ENCODE assay signal across 8 mouse cellular contexts in the genomic region with DNA sequence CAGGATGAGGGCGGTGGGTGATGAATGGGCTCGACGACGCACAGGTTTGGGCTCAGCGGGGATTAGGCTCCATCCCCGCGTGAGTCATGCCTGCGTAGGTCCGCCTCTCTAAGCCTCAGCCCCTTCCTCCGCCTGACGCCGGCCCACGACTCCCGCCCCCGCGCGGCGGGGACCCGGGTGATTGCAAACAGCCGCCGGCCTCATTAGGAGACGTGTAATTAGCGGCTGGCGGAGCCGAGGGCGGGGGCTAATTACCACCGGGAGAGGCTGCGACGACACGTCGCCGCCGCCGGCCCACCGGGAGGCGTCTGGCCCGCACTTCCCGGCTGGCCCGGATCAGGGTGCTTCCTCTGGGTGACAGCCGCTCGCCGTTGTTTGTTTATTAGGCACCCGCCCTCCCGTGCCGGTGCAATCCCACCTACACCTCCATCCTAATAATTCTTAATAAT. TPM values are rescaled to one million over a fixed set of nuclear protein-coding genes. Genes with fewer than 3 reads are reported as not detected.
A peak's percentile ranks its signal among the peaks of the same experiment; 100 is the strongest.
DNase-seq lines count a peak whose midpoint lies in the region; ATAC-seq lines count a peak whose summit lies in the region.

No protein-coding gene starts in this region.

- WGBS in neural tube, embryonic 11.5 days = under 1% methylated on average over 44 of the region's 45 CpGs
- WGBS in intestine, embryonic 14.5 days = under 1% methylated on average over 44 of the region's 45 CpGs

- intact Hi-C loops in gastrocnemius, postnatal 36 days (cut with DNase I) = loop anchor here (1.0 to 10.0 kb wide), 4 partner anchors 37 to 261 kb away; a partner anchor contains a TSS
- intact Hi-C loops in left cerebral cortex, postnatal 14 days (cut with DNase I) = loop anchor here (5.0 kb wide), 1 partner anchor 108 kb away; no protein-coding TSS in a partner anchor

- no peaks in the 10 kb centered on the region for H3K9me3 ChIP-seq in neural tube, embryonic 11.5 days (ENCODE audit: control insufficient read depth, low read length)
- H3K9me3 ChIP-seq in intestine, embryonic 14.5 days (ENCODE audit: control insufficient read depth, low read length) = no peaks in the 10 kb centered on the region

- ATAC-seq in neural tube, embryonic 11.5 days (ENCODE audit: insufficient read depth, low FRiP score, low TSS enrichment) = no peak
- peak; percentile 43 for ATAC-seq in intestine, embryonic 14.5 days (replicated peaks; ENCODE audit: low FRiP score, low TSS enrichment, low read depth)
- peak; percentile 31 for ATAC-seq in megakaryocyte, adult 5-6 weeks (ENCODE audit: poor library complexity, severe bottlenecking)

- H3K27ac ChIP-seq in neural tube, embryonic 11.5 days (ENCODE audit: low read depth, low read length) = no peak overlapping the region
- H3K27ac ChIP-seq in intestine, embryonic 14.5 days (ENCODE audit: low read depth) = no peak overlapping the region

- H3K9ac ChIP-seq in neural tube, embryonic 11.5 days (ENCODE audit: low read length) = peak overlapping the region; percentile 63
- peak overlapping the region; percentile 34 for H3K9ac ChIP-seq in intestine, embryonic 14.5 days (ENCODE audit: low read length)

- DNase-seq in neural tube, embryonic 11.5 days (ENCODE audit: low spot score) = peak; percentile 59
- no peak for DNase-seq in neural tube, embryonic 10.5 days (ENCODE audit: extremely low spot score, low spot score)
- peak; percentile 50 for DNase-seq in embryo, embryonic 9.5 days (ENCODE audit: extremely low spot score)
- DNase-seq in gastrocnemius, postnatal 36 days = peak; percentile 62 to 65
- DNase-seq in intestine, embryonic 14.5 days (ENCODE audit: low spot score) = no peak
- DNase-seq in left cerebral cortex, postnatal 14 days (ENCODE audit: low spot score in 2 of 2) = peak; percentile 74 to 76
- peak; percentile 68 for DNase-seq in right cerebral cortex, postnatal 14 days

- H3K4me1 ChIP-seq in neural tube, embryonic 11.5 days (ENCODE audit: control insufficient read depth, insufficient read depth, low read length) = peaks cover 11% of the 10 kb centered on the region
- H3K4me1 ChIP-seq in intestine, embryonic 14.5 days (replicated peaks; ENCODE audit: control insufficient read depth, insufficient read depth, low read length) = peaks cover 9% of the 10 kb centered on the region

- peak overlapping the region; percentile 77 for H3K4me2 ChIP-seq in neural tube, embryonic 11.5 days (ENCODE audit: low read depth)
- H3K4me2 ChIP-seq in intestine, embryonic 14.5 days (ENCODE audit: low read length) = peak overlapping the region; percentile 70

- H3K36me3 ChIP-seq in neural tube, embryonic 11.5 days (ENCODE audit: control insufficient read depth, insufficient read depth, low read length) = peaks cover 1% of the 10 kb centered on the region; the same call in 1 of the 2 replicates
- peaks cover 7% of the 10 kb centered on the region for H3K36me3 ChIP-seq in intestine, embryonic 14.5 days (ENCODE audit: control insufficient read depth, insufficient read depth, low read length)

- peak overlapping the region; percentile 45 for H3K4me3 ChIP-seq in neural tube, embryonic 11.5 days (ENCODE audit: low read depth, low read length)
- peak overlapping the region; percentile 56 for H3K4me3 ChIP-seq in intestine, embryonic 14.5 days (ENCODE audit: low read depth, low read length)

- peaks cover 8% of the 10 kb centered on the region for H3K27me3 ChIP-seq in neural tube, embryonic 11.5 days (ENCODE audit: control insufficient read depth, insufficient read depth, low read length)
- H3K27me3 ChIP-seq in intestine, embryonic 14.5 days (replicated peaks; ENCODE audit: control insufficient read depth, insufficient read depth, low read length) = peaks cover 15% of the 10 kb centered on the region

RNA-seq across cellular contexts. Expression of a gene that starts 0.3 kb away (rescaled TPM):
- 121 and 122 TPM in 2 replicates for polyA plus RNA-seq in neural tube, embryonic 11.5 days (2014; fragmentation: Nextera tagmentation; extraction: Ambion mirVana)
- 10 to 100 TPM; 27.9 to 28.2 TPM for total RNA-seq in gastrocnemius, postnatal 36 days (2021)
- polyA plus RNA-seq in intestine, embryonic 14.5 days (2014; fragmentation: Nextera tagmentation; extraction: Ambion mirVana) = 134 and 140 TPM in 2 replicates
- total RNA-seq in left cerebral cortex, postnatal 14 days (2021) = 10 to 100 TPM; 59.5 to 75.8 TPM
- 61.7 and 74.6 TPM in 2 replicates for total RNA-seq in megakaryocyte, adult 5-6 weeks (2015)
- 30.9 and 81.2 TPM in 2 replicates for total RNA-seq in megakaryocyte, adult 5-6 weeks (2017)

RNA-seq across cellular contexts. Expression of a gene that starts 37.4 kb away (rescaled TPM):
- polyA plus RNA-seq in neural tube, embryonic 11.5 days (2014; fragmentation: Nextera tagmentation; extraction: Ambion mirVana) = 106 and 119 TPM in 2 replicates
- total RNA-seq in gastrocnemius, postnatal 36 days (2021) = 100 to 1,000 TPM; 243 to 279 TPM
- 67.5 and 69.6 TPM in 2 replicates for polyA plus RNA-seq in intestine, embryonic 14.5 days (2014; fragmentation: Nextera tagmentation; extraction: Ambion mirVana)
- total RNA-seq in left cerebral cortex, postnatal 14 days (2021) = 100 to 1,000 TPM; 244 to 283 TPM
- 50.9 and 55.4 TPM in 2 replicates for total RNA-seq in megakaryocyte, adult 5-6 weeks (2015)
- total RNA-seq in megakaryocyte, adult 5-6 weeks (2017) = 55.9 and 78.3 TPM in 2 replicates

RNA-seq across cellular contexts. Expression of a gene that starts 41.2 kb away (rescaled TPM):
- 11.4 and 12.3 TPM in 2 replicates for polyA plus RNA-seq in neural tube, embryonic 11.5 days (2014; fragmentation: Nextera tagmentation; extraction: Ambion mirVana)
- total RNA-seq in gastrocnemius, postnatal 36 days (2021) = 1 to 10 TPM; 1.3 to 1.4 TPM
- polyA plus RNA-seq in intestine, embryonic 14.5 days (2014; fragmentation: Nextera tagmentation; extraction: Ambion mirVana) = 1.2 and 1.3 TPM in 2 replicates
- total RNA-seq in left cerebral cortex, postnatal 14 days (2021) = 100 to 1,000 TPM; 179 to 209 TPM
- total RNA-seq in megakaryocyte, adult 5-6 weeks (2015) = not detected in 2 replicates
- not detected in 2 replicates for total RNA-seq in megakaryocyte, adult 5-6 weeks (2017)

RNA-seq across cellular contexts. Expression of a gene that starts 44.1 kb away (rescaled TPM):
- 58.5 and 61.0 TPM in 2 replicates for polyA plus RNA-seq in neural tube, embryonic 11.5 days (2014; fragmentation: Nextera tagmentation; extraction: Ambion mirVana)
- total RNA-seq in gastrocnemius, postnatal 36 days (2021) = 10 to 100 TPM; 86.7 to 87.0 TPM
- 54.4 and 57.6 TPM in 2 replicates for polyA plus RNA-seq in intestine, embryonic 14.5 days (2014; fragmentation: Nextera tagmentation; extraction: Ambion mirVana)
- 10 to 100 TPM; 38.2 to 38.8 TPM for total RNA-seq in left cerebral cortex, postnatal 14 days (2021)
- 8.7 and 10.9 TPM in 2 replicates for total RNA-seq in megakaryocyte, adult 5-6 weeks (2015)
- 27.3 and 27.8 TPM in 2 replicates for total RNA-seq in megakaryocyte, adult 5-6 weeks (2017)

Comparison
In these comparisons a context has a peak if more than half of its experiments do, and no peak if none do; other contexts are left out.
1. DNase-seq: peak in neural tube, embryonic 11.5 days (single experiment), embryo, embryonic 9.5 days (single experiment), gastrocnemius, postnatal 36 days (2 of 2), left cerebral cortex, postnatal 14 days (2 of 2) and right cerebral cortex, postnatal 14 days (single experiment); none in neural tube, embryonic 10.5 days (single experiment) and intestine, embryonic 14.5 days (single experiment).
2. RNA of a gene that starts 41.2 kb away (total RNA-seq): 179 to 209 TPM in left cerebral cortex, postnatal 14 days; 1.3 to 1.4 TPM in gastrocnemius, postnatal 36 days and not detected in megakaryocyte, adult 5-6 weeks; every median in the first group is over 10 times any median in the second.